Mouse (Mus musculus) kidney, adult 2 months (tissue): ENCODE results near the gene Krr1.

Experiments used
- CTCF ChIP-seq: fragments of 200-500 bp; conservative IDR thresholded peaks from 2 replicates; pipeline ENCODE4 v1.5.1; 2011; ENCODE audit warnings: low read depth, mild to moderate bottlenecking, control low read depth, low read length, moderate library complexity, mixed read lengths; ENCODE audit not compliant: insufficient read depth, insufficient read length
- POLR2A ChIP-seq: fragments of 200-500 bp; IDR thresholded peaks from one replicate; pipeline ENCODE4 v1.6.1; 2011; ENCODE audit warnings: low read depth, low read length, control low read depth

DNA sequence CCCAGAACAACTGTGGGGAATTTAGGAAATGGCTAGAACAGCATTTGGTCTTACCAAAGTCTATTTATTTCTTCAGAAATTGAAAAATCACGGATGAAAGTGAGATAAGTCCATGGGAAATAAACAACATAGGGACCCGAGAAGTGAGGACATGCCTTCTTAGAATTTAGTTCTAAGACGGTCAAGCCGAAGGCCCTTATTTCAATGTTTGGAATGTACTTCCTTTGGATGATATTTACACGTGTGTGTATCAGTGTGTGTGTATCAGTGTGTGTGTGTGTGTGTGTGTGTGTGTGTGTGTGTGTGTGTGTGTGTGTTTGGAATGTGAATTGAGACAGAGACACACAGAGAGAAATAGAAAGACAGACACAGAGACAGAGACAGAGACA is 35.3 kb upstream of the Krr1 start:
- no peak for TF ChIP-seq CTCF
- no peak for TF ChIP-seq POLR2A
